ENCODE assay signal across 17 mouse cellular contexts in the genomic region with DNA sequence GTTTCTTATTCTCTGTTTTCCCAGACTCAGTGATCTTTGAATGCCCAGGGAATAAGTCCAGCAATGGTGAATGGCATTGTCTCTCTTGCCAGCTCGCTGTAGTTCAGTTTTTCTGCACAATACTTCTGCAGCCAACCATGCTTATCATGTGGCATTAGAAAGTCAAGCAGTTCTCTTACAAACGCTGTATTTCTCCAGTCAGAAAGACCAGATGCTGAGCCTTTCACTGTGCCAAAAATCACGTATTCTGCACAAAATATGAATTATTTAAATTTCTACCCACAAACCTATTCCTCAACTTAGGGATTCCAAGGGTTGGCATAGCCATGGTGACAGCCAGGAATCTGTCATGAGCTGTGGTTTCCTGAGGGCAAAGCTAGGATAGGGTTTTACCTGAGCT.
"Had no signal": no experiment of that assay in that cellular context is flagged by ENCODE, and none has a peak within 500 bp of the region (broad histone marks: within the 10 kb centered on the region; RNA-seq: fewer than 3 reads in every experiment).

No protein-coding gene starts in this region.

- H3K27ac ChIP-seq: lung, embryonic 15.5 days; macrophage; midbrain, embryonic 13.5 days; midbrain, embryonic 15.5 days; neural tube, embryonic 12.5 days; stomach, embryonic 15.5 days; stomach, postnatal 0 days had no signal

- DNase-seq: lung, adult 2 months; lung, postnatal 14 days; lung, postnatal 36 days; right cerebral cortex, postnatal 14 days; thymus, adult 2 months; thymus, postnatal 25 days; thymus, postnatal 4 days had no signal

- H3K27me3 ChIP-seq: lung, embryonic 15.5 days; megakaryocyte, embryonic 14.5 days; midbrain, embryonic 13.5 days; midbrain, embryonic 15.5 days; neural tube, embryonic 12.5 days; stomach, embryonic 15.5 days had no signal

- H3K36me3 ChIP-seq: lung, embryonic 15.5 days; midbrain, embryonic 13.5 days; midbrain, embryonic 15.5 days; neural tube, embryonic 12.5 days; stomach, embryonic 15.5 days had no signal

- H3K9ac ChIP-seq: lung, embryonic 15.5 days; midbrain, embryonic 13.5 days; midbrain, embryonic 15.5 days; neural tube, embryonic 12.5 days; stomach, embryonic 15.5 days had no signal

- H3K4me3 ChIP-seq: lung, embryonic 15.5 days; megakaryocyte, embryonic 14.5 days; midbrain, embryonic 13.5 days; midbrain, embryonic 15.5 days; neural tube, embryonic 12.5 days; stomach, embryonic 15.5 days had no signal

- H3K4me1 ChIP-seq: lung, embryonic 15.5 days; megakaryocyte, embryonic 14.5 days; midbrain, embryonic 15.5 days; neural tube, embryonic 12.5 days; stomach, embryonic 15.5 days had no signal

- H3K4me2 ChIP-seq: lung, embryonic 15.5 days; midbrain, embryonic 11.5 days; midbrain, embryonic 13.5 days; midbrain, embryonic 15.5 days; neural tube, embryonic 12.5 days; stomach, embryonic 15.5 days had no signal

- ATAC-seq: lung, postnatal 0 days; midbrain, embryonic 13.5 days; midbrain, embryonic 15.5 days had no signal

- H3K9me3 ChIP-seq: lung, embryonic 15.5 days; midbrain, embryonic 13.5 days; midbrain, embryonic 15.5 days; neural tube, embryonic 12.5 days; stomach, embryonic 15.5 days had no signal
